Mouse (Mus musculus) adrenal gland (tissue): ENCODE data around the gene Gcn1l1.

Source experiments
- intact Hi-C: fragments of 180-260 bp; cut with DNase I; formaldehyde crosslinking; loops from one replicate; pipeline ENCODE4 v1.15.1; 2025
- microRNA-seq, 2 experiments: library from miRNA; unstranded; fragments of <30 nt; microRNA quantifications; one replicate each; pipeline ENCODE4; 2019

Gcn1l1 gene

DNA sequence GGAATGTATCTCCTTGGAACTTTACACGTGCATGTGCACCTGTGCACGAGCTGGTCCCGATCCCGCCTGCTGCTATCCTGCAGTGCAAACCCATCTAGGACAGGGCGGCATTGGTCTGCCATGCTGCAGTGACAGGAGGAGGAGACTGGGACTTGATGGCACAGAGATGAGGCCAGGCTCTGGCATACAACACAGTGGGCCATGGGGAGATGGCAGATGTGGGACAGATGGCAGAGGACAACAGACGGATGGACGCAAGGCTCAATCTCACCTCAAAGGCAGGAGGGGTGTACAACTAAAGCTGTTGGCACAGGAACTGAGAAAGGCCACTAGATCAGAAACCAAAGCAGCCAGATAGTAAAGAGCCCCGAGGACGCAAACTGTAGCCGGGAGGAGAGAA, 85.8 kb downstream of the Gcn1l1 start:
- intact Hi-C loops = no loop called here

GRCm38 (mm10) chr5:115651821-115652220, 86.8 kb downstream of the Gcn1l1 start:
- intact Hi-C loops = no loop called here

GRCm38 (mm10) chr5:115652681-115653575, 87.9 kb downstream of the Gcn1l1 start:
- intact Hi-C loops = no loop called here

- intact Hi-C loops = no loop called here
Measured at GRCm38 (mm10) chr5:115653776-115654175, 88.7 kb downstream of the Gcn1l1 start.

DNA sequence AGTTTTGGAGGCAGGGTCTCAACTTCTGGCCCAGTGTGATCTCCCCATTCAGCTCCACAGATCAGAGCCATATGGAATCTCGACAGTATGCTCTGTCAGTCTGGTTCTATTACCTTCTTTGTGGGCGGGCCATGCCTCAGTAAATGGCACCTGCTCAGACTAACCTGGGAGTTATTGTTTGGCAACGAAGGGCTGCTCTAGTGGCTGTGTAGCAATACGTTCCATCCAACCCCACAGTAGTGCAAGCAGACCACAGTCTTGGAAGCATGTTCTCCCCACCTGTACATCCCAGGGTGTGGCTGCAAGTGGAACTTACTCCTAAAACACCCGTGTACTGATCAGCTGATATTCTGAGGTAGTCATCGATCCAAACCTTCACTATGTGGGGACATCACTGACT, 91.6 kb downstream of the Gcn1l1 start:
- intact Hi-C loops = loop anchor here (5.0 kb wide), 1 partner anchor 81 kb away; no protein-coding TSS in a partner anchor

- intact Hi-C loops = loop anchor here (5.0 kb wide), 1 partner anchor 80 kb away; no protein-coding TSS in a partner anchor
Measured at GRCm38 (mm10) chr5:115657234-115657633, 92.2 kb downstream of the Gcn1l1 start.

- intact Hi-C loops = loop anchor here (5.0 kb wide), 1 partner anchor 79 kb away; no protein-coding TSS in a partner anchor
Measured at GRCm38 (mm10) chr5:115658352-115658751, 93.3 kb downstream of the Gcn1l1 start.

DNA sequence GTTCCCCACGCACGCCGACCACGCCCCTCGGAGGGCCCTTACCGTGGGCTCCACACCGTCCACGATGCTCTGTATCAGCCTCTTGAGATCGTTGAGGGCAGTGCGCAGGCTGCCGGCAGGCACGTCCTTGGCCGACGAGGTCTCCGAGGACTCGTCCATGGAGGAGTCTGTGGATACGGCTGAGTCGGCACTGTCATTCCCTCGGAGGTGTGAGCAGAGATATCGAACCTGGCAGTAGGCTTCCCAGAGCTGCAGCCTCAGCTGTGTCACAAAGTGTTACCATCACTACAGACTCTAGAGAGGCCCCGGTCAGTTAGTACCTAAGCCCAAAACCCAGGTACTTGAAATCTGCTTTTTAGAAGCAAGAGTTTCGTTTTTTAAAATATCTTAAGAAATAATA, 97.6 kb downstream of the Gcn1l1 start:
- intact Hi-C loops = no loop called here

GRCm38 (mm10) chr5:115666366-115667065, 101.5 kb downstream of the Gcn1l1 start:
- intact Hi-C loops = no loop called here

GRCm38 (mm10) chr5:115667210-115667609, 102.2 kb downstream of the Gcn1l1 start:
- intact Hi-C loops = no loop called here

DNA sequence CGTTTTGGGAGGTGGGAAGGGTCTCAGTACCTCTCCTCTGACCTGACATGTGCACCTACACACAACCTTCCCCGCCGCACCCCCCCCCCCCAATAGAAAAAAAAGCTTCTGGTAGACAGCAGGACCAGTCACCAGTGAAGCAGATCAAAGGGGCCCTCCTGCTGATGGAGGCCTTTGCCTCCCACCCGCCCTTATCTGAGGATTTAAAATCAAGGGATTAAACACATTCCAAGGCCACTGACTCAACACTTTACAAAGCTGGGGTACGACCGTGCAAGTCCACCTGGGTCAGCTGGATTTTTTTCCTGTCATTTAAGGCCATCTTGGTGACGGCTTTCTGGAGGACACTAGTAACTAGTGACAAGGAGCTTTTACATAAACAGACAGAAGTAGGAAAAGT, 102.8 kb downstream of the Gcn1l1 start:
- intact Hi-C loops = no loop called here

GRCm38 (mm10) chr5:115668986-115669385, 103.9 kb downstream of the Gcn1l1 start:
- intact Hi-C loops = no loop called here

DNA sequence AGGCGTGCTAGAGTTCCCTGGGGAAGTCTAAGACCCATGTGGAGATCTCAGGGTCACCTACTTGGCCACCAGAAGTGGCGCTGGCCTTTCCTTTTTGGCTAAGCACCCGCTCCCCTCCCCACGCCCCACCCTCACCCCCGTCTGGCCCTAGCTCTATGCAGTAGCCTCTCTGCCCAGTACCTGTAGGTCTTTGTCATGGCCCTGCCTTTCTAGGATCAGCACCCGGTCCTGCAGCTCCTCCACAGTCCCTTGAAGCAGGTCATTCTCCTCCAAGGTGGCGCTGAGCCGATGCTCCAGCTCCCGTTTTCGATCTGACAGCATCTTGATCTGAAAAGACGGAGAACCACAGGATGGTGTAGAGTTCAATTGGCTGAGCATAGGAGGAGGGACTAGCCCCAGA, 104.9 kb downstream of the Gcn1l1 start:
- intact Hi-C loops = no loop called here

DNA sequence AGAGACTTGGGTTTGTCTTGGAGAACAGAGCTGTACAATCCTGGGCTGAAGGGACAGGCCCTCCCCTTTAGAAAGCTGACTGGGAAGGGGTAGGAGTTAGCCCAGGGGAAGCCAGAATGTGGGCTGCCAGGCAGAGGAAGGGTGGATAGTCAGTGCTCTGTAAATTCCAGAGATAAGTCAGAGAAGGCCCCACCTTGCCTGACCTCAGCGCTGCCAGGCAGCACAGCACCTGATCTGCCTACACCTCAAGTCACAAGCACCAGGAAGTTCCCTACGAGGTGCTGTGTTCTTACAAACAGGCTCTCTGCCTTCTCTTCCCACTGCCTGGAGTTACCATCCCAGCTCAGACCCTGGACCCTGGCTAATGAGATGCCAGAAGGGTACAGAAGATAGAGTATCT, 105.4 kb downstream of the Gcn1l1 start:
- intact Hi-C loops = no loop called here

- intact Hi-C loops = no loop called here
Measured at GRCm38 (mm10) chr5:115671846-115672245, 106.8 kb downstream of the Gcn1l1 start.

Small RNA genes within 50 kb of the gene (microRNA-seq; reads per million reads assigned to microRNA genes)
- 0 to 0.23 reads per million in 2 experiments for gene Mir7029
- gene Mir7030 = 0 reads per million in 2 experiments
